Mouse (Mus musculus): ENCODE results near the gene Cxcl5. TPM values are rescaled to one million over a fixed set of nuclear protein-coding genes. Genes with fewer than 3 reads are reported as not detected.

The Cxcl5 gene
- polyA plus RNA-seq, 1 experiment: 0.20 TPM

- no peak overlapping the region for H3K4me3 ChIP-seq (ENCODE audit: low read depth, low read length)
- no peak for TF ChIP-seq POLR2A (IDR thresholded peaks at IDR 0.05; ENCODE audit: low read depth, low read length)
- no peak for TF ChIP-seq CTCF (IDR thresholded peaks at IDR 0.05; ENCODE audit: extremely low read depth, insufficient read length, insufficient replicate concordance, low read depth, low read length)
- no peak overlapping the region for H3K27ac ChIP-seq (ENCODE audit: insufficient read depth, low read depth, low read length)
- H3K4me1 ChIP-seq (ENCODE audit: control insufficient read depth, insufficient read depth, insufficient read length, low read length): peaks cover 2% of the 10 kb centered on the region; the same call in 1 of the 2 replicates
- 93% methylated on average over 1 of the region's 1 CpGs for WGBS
- no peaks in the 10 kb centered on the region for H3K36me3 ChIP-seq (ENCODE audit: control insufficient read depth, insufficient read depth, low read length)
- no peaks in the 10 kb centered on the region for H3K27me3 ChIP-seq (ENCODE audit: control insufficient read depth, insufficient read depth, low read length)
Measured at GRCm38 (mm10) chr5:90753934-90754333, 5.2 kb upstream of the Cxcl5 start.

- 33% methylated on average over 5 of the region's 5 CpGs for WGBS
- Histone ChIP-seq H3K27me3 (ENCODE audit: control insufficient read depth, insufficient read depth, low read length) (no peaks in the 10 kb centered on the region), H3K36me3 (ENCODE audit: control insufficient read depth, insufficient read depth, low read length) (no peaks in the 10 kb centered on the region), H3K4me3 (ENCODE audit: low read depth, low read length) (no peak overlapping the region), H3K4me1 (ENCODE audit: control insufficient read depth, insufficient read depth, insufficient read length, low read length) (peaks cover 8% of the 10 kb centered on the region), H3K27ac (ENCODE audit: insufficient read depth, low read depth, low read length) (no peak overlapping the region)
- TF ChIP-seq POLR2A (IDR thresholded peaks at IDR 0.05; ENCODE audit: low read depth, low read length) (no peak), CTCF (IDR thresholded peaks at IDR 0.05; ENCODE audit: extremely low read depth, insufficient read length, insufficient replicate concordance, low read depth, low read length) (no peak)
Measured at GRCm38 (mm10) chr5:90758020-90758605, 1.0 kb upstream of the Cxcl5 start.

GRCm38 (mm10) chr5:90760303-90760702, 1.1 kb downstream of the Cxcl5 start:
- H3K36me3 ChIP-seq (ENCODE audit: control insufficient read depth, insufficient read depth, low read length): no peaks in the 10 kb centered on the region
- H3K27ac ChIP-seq (ENCODE audit: insufficient read depth, low read depth, low read length): no peak overlapping the region
- WGBS: 8% methylated on average over 4 of the region's 4 CpGs
- H3K27me3 ChIP-seq (ENCODE audit: control insufficient read depth, insufficient read depth, low read length): no peaks in the 10 kb centered on the region
- H3K4me1 ChIP-seq (ENCODE audit: control insufficient read depth, insufficient read depth, insufficient read length, low read length): peaks cover 8% of the 10 kb centered on the region
- TF ChIP-seq POLR2A (IDR thresholded peaks at IDR 0.05; ENCODE audit: low read depth, low read length): no peak
- TF ChIP-seq CTCF (IDR thresholded peaks at IDR 0.05; ENCODE audit: extremely low read depth, insufficient read length, insufficient replicate concordance, low read depth, low read length): no peak
- no peak overlapping the region for H3K4me3 ChIP-seq (ENCODE audit: low read depth, low read length)

- no peaks in the 10 kb centered on the region for H3K36me3 ChIP-seq (ENCODE audit: control insufficient read depth, insufficient read depth, low read length)
- TF ChIP-seq POLR2A (IDR thresholded peaks at IDR 0.05; ENCODE audit: low read depth, low read length) (no peak), CTCF (IDR thresholded peaks at IDR 0.05; ENCODE audit: extremely low read depth, insufficient read length, insufficient replicate concordance, low read depth, low read length) (no peak)
- H3K4me1 ChIP-seq (ENCODE audit: control insufficient read depth, insufficient read depth, insufficient read length, low read length): peaks cover 8% of the 10 kb centered on the region
- no peak overlapping the region for H3K4me3 ChIP-seq (ENCODE audit: low read depth, low read length)
- WGBS: 42% methylated on average over 2 of the region's 2 CpGs
- H3K27me3 ChIP-seq (ENCODE audit: control insufficient read depth, insufficient read depth, low read length): no peaks in the 10 kb centered on the region
- H3K27ac ChIP-seq (ENCODE audit: insufficient read depth, low read depth, low read length): no peak overlapping the region
Measured at GRCm38 (mm10) chr5:90760844-90761243, 1.7 kb downstream of the Cxcl5 start.

GRCm38 (mm10) chr5:90761834-90762233, 2.7 kb downstream of the Cxcl5 start:
- Histone ChIP-seq H3K36me3 (ENCODE audit: control insufficient read depth, insufficient read depth, low read length) (no peaks in the 10 kb centered on the region), H3K4me3 (ENCODE audit: low read depth, low read length) (no peak overlapping the region), H3K27ac (ENCODE audit: insufficient read depth, low read depth, low read length) (no peak overlapping the region), H3K27me3 (ENCODE audit: control insufficient read depth, insufficient read depth, low read length) (no peaks in the 10 kb centered on the region), H3K4me1 (ENCODE audit: control insufficient read depth, insufficient read depth, insufficient read length, low read length) (peaks cover 8% of the 10 kb centered on the region)
- WGBS: 85% methylated on average over 3 of the region's 3 CpGs
- TF ChIP-seq CTCF (IDR thresholded peaks at IDR 0.05; ENCODE audit: extremely low read depth, insufficient read length, insufficient replicate concordance, low read depth, low read length): no peak
- TF ChIP-seq POLR2A (IDR thresholded peaks at IDR 0.05; ENCODE audit: low read depth, low read length): no peak

- WGBS: 67% methylated on average over 12 of the region's 12 CpGs
- H3K27me3 ChIP-seq (ENCODE audit: control insufficient read depth, insufficient read depth, low read length): no peaks in the 10 kb centered on the region
- no peak overlapping the region for H3K4me3 ChIP-seq (ENCODE audit: low read depth, low read length)
- H3K27ac ChIP-seq (ENCODE audit: insufficient read depth, low read depth, low read length): no peak overlapping the region
- TF ChIP-seq CTCF (IDR thresholded peaks at IDR 0.05; ENCODE audit: extremely low read depth, insufficient read length, insufficient replicate concordance, low read depth, low read length): no peak
- TF ChIP-seq POLR2A (IDR thresholded peaks at IDR 0.05; ENCODE audit: low read depth, low read length): no peak
- no peaks in the 10 kb centered on the region for H3K36me3 ChIP-seq (ENCODE audit: control insufficient read depth, insufficient read depth, low read length)
- peaks cover 5% of the 10 kb centered on the region for H3K4me1 ChIP-seq (ENCODE audit: control insufficient read depth, insufficient read depth, insufficient read length, low read length)
Measured at GRCm38 (mm10) chr5:90763912-90764665, 4.9 kb downstream of the Cxcl5 start.

GRCm38 (mm10) chr5:90765821-90766606, 6.9 kb downstream of the Cxcl5 start:
- H3K27me3 ChIP-seq (ENCODE audit: control insufficient read depth, insufficient read depth, low read length): no peaks in the 10 kb centered on the region
- no peak for TF ChIP-seq CTCF (IDR thresholded peaks at IDR 0.05; ENCODE audit: extremely low read depth, insufficient read length, insufficient replicate concordance, low read depth, low read length)
- TF ChIP-seq POLR2A (IDR thresholded peaks at IDR 0.05; ENCODE audit: low read depth, low read length): no peak
- H3K4me1 ChIP-seq (ENCODE audit: control insufficient read depth, insufficient read depth, insufficient read length, low read length): no peaks in the 10 kb centered on the region
- no peak overlapping the region for H3K27ac ChIP-seq (ENCODE audit: insufficient read depth, low read depth, low read length)
- H3K4me3 ChIP-seq (ENCODE audit: low read depth, low read length): no peak overlapping the region
- 50% methylated on average over 8 of the region's 8 CpGs for WGBS
- no peaks in the 10 kb centered on the region for H3K36me3 ChIP-seq (ENCODE audit: control insufficient read depth, insufficient read depth, low read length)

Data from small intestine, adult 2 months (tissue).